Mouse (Mus musculus) left cerebral cortex, postnatal 14 days (tissue): ENCODE results near the gene Cacnb3. TPM values are rescaled to one million over a fixed set of nuclear protein-coding genes. Genes with fewer than 3 reads are reported as not detected.

Source experiments
- DNase-seq, 2 experiments: peaks; one replicate each; pipeline ENCODE4 v3.0.0; 2021 to 2022; ENCODE audit warnings: low spot score in 2 of 2, mixed read lengths in 1 of 2
- intact Hi-C: fragments of 180-260 bp; cut with DNase I; formaldehyde crosslinking; loops from one replicate; pipeline ENCODE4 v1.15.1; 2025
- total RNA-seq, 2 experiments: library from RNA; stranded (reverse); gene quantifications; 2 replicates each; pipeline ENCODE4 v1.2.3; 2021

Gene Cacnb3
- total RNA-seq, 2 experiments from 2014 or later: 217 to 244 TPM

DNA sequence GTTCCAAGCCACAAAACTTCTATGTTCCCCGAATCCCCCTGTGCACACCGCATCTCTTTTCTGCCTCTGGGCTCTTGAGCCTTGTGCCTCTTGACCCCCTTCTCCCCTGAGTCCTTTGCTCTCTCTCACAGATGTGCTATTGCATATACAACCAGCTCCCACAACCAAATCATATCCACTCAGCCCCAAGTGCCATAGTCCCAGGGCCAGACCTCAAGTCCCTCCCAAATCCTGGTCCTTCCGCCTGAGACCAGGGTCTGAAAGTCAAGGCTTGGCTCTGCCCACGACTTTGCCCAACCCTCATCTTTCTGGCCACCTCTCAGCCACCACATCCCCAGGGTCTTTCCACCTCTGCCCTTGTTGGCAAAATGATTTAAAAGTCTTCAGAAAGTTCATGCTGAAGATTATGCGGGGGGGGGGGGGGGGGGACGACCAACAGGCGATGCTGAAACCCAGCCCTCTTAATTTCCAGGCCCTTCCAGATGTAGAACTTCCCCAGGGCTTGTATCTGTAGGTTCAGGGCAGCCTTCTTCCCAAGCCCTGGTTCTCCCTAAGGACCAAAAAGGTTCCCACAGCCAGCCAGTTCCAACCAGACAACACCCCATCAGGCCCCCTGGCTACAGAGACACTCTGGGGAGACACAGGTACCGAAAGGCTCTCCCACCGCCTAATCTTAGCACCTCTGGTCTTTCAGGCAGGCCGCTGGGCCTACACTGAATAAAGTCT lies 22.4 kb upstream of the Cacnb3 start:
- no peak for DNase-seq
- intact Hi-C loops: no loop called here

DNA sequence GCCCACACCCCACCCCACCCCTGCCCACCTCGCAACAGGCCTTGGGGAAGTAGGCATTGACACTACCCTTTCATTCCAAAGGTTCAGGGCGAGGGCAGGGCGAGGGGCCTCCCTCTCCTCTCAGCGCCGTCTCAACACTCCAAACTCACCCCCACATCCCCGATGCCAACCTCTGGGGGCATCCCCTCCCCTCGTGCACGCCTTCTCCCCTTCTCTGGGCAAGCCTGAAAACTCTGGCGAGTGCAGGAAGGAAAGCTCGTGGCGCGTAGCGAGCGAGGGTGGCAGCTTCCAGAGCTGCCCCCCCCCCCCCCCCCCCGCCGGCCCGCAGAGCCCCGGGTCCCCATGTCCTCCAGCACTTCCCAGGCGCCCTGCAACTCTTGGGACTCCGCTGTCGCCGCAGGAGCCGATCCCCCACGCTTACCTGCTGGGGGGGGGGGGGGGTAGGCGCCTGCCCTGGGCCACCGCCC lies 21.8 kb upstream of the Cacnb3 start:
- intact Hi-C loops: no loop called here
- DNase-seq: no peak

DNA sequence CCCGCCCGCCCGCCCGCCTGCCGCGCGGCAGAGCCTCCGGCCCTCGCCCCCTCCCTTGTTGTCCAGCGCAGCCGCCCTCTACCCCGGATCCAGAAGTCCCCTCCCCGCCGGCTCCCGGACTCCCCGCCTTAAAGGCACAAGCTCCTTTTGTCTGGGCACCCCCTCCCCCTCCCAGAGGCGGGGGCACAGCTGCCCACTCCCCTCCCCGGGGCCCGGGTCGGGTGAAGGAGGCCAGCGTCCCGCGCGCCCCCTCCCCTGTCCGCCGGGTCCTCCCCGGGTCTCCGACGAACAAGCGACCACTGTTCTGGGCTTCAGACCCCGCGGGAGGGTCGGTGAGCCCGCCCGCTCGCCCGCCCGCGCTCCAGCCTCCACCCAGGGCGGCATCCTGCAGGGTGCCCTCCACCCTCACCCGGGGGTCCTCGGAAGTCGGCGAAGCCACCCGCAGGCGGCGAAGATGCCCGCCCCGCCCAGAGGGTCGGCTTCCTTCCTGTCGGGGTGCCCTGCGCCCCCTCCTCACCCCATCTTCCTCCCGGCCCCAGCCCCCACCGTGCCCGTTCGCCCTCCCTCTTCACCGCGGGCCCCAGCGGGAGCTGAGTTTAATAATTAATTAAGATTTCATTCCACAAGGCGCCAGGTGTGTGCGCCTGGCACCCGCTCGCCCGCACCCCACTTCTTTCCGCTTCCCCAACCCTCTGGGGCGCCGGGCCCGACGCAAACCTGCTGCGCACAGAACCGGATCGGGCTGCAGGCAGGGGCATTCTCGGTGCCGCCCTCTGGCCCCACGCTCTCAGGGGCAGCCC lies 21.1 kb upstream of the Cacnb3 start, which contains the start of gene Adcy6:
Gene Adcy6 (minus strand): TSS at position 746 of the 800 bp plus-strand sequence.
- intact Hi-C loops: no loop called here
- DNase-seq: peak; percentile 73 to 74

DNA sequence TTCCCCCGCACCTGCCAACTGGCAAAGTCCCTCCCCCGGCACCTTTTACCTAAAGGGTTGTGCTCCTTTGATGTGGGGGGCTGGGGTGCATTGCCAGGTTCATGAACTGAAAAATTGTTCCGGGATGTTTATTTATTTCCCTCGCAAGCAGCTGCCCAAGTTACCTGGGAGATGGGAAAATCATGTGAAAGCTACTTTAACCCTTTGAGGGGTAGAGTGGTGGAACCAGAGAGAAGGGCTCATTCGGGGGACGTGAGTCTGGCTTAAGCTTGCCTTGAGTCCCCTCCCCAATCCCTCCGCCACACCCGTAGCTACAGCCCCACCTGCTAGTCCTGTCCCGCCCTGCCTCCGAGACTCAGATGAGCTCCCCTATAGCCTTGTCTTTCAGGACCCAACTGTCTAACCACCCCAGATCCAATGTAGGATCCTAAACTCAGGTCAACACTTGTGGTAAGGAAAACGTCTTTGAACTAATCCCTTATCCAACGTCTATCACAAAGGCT lies 20.5 kb upstream of the Cacnb3 start:
- DNase-seq: no peak
- intact Hi-C loops: no loop called here

DNA sequence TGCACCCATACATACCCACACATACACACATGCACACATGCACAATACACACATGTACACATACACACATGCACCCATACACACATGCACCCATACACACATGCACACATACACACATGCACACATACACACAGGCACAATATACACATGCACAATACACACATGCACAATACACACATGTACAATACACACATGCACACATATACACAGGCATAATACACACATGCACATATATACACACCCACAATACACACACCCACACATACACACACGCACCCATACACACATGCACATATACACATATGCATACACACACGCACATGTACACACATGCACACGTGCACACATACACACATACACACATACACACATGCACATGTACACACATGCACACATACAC lies 18.4 kb upstream of the Cacnb3 start:
- intact Hi-C loops: no loop called here

DNA sequence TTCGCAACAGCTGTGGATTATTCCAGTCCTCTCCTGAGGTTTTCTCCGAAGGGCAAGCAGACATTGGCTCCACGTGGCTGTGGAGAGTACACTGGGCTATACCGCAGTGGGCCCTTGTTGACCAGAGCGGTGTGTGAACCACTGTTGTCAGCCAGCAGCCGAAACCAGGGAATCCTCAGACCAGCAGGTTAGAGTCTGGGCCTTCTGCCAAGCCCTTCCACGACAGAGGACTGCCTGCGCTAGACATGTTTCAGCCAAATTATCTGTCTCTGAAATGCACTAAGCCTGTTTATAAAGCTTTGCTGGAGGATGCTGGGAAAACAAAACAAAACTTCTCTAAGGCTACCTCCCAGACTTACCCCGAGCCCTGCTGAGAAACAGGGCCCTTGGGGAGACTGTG lies 16.1 kb upstream of the Cacnb3 start:
- intact Hi-C loops: no loop called here

More for the DNA sequence above, 18.4 kb upstream of the Cacnb3 start:
- no peak for DNase-seq

DNA sequence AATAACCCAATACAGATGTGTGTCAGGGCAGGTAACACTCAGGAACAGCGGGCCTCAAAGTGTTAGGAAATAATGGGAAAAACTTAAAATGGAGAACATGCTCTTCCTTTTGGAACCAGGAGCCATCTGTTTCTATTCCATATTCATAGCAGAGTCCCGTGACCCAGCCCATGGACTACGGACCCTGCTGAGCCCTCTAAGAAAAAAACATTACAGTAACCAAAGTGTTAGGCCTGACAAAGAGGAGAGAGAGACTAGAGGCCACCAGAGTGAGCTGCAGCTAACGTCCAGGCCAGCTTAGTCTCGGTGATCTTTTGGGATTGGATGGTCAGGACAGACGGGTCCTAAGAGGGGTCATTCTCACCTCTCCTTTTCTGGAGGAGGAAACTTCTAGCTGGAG lies 15.7 kb upstream of the Cacnb3 start:
- intact Hi-C loops: no loop called here
- no peak for DNase-seq

More for the DNA sequence above, 16.1 kb upstream of the Cacnb3 start:
- DNase-seq: no peak

DNA sequence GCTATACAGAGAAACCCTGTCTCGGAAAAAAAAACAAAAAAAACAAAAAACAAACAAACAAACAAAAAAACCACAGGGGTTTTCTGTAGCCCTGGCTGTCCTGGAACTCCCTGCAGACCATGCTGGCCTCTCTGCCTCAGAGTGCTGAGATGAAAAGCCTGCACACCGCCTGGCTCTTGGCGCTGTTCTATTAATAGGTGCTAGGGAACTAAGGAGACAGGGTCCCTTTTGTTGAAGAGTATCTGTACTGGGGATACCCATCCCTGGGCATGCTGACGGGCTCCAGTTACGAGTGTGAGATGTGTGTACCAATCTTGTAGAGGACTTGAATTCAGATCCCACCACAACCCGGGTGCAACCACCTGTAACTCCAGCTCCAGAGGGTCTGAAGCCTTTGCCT lies 14.9 kb upstream of the Cacnb3 start:
- no peak for DNase-seq
- intact Hi-C loops: no loop called here

DNA sequence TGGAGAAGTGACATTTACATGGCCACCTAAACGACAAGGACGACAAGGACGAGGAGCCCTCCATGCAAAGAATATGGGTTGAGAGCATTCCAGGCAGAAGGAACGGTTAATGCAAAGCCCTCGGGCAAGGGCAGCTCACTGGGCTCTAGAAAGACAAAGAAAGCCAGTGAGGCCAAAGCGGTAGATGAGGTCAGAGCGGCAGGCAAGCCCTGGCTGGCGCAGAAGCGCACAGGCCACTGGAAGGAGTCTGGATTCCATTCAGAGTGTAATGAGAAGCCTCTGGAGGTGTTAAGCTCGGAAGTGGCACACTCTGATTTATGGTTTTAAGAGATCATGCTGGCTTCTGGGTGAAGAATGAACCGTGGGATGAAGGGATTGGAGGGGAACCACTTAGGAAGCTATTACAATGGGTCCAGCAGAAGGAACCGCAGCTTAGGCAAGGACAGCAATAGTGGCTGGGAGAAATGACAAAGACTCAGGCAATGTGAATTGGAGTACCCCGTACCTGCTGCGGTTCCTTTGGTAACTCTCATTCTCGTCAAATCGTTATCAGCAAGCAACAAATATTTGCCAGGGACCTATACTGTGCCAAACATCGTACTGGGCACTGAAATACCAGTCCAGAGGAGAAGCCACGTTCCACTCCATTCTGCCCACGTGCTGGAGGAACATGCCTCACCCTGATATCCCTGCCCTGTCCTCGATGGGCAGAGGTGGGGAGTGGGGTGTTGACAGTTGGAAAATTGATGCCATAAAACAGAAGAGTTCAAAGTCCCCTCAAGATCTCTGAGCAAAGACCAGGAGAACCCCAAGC lies 14.1 kb upstream of the Cacnb3 start:
- intact Hi-C loops: loop anchor here (1.0 kb wide), 1 partner anchor 36 kb away; no protein-coding TSS in a partner anchor
- no peak for DNase-seq

DNA sequence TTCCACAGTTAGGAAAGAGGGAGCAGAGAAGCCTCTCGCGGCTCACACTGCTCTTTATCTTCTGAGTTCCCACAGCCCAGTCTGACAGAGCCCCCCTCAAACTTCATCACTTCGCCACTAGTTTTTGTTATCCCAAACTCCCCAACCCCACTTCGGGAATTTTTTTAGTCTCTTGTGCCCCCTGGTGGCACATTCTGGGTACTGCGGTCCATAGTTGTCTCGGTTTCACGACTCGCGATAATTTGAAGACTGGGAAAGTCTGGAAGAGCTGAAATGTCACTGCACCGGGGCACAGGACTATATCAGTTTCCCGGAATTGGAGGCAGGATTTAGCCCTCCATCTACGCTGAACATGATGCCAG lies 13.5 kb upstream of the Cacnb3 start:
- peak; percentile 74 to 75 for DNase-seq
- intact Hi-C loops: loop anchor here (1.0 kb wide), 1 partner anchor 37 kb away; no protein-coding TSS in a partner anchor

DNA sequence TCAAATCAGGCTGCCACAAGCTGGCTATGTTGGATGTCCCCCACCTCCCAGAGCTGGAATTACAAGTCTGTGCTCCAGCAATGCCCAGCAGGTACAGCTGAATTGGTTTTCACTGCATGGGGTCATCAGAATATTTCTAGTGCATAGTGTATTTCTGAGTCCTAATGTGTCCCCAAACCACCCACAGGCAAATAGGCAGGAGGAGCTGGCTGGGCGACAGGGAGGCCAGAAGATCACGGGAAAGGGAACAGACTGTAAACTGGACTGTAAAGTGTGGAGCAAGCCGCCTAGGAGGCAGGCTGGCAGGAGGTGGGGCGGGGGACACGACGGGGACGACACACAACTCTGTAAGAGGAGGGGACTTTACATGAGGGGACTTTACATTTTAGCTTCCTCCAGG lies 8.4 kb upstream of the Cacnb3 start:
- intact Hi-C loops: no loop called here
- DNase-seq: no peak

DNA sequence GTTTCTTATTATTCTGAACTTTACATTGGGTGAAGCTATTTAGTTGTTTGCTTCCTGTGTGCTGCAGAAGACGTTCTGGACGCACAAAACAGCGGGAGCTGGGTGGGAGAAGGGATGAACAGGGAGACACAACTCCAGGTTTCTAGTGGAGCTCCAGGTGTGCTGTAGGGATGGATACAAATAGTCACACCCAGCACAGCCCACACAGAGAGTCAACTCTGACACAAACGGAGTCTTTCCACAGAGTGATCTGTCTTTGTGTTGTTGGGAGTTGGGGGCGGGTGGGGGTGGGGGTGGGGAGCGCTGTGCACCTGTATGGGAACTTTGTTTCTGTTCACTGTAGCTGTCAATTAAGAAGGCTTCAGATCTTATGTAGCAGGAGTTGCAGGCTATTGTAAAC lies 7.9 kb upstream of the Cacnb3 start:
- intact Hi-C loops: no loop called here
- DNase-seq: no peak

DNA sequence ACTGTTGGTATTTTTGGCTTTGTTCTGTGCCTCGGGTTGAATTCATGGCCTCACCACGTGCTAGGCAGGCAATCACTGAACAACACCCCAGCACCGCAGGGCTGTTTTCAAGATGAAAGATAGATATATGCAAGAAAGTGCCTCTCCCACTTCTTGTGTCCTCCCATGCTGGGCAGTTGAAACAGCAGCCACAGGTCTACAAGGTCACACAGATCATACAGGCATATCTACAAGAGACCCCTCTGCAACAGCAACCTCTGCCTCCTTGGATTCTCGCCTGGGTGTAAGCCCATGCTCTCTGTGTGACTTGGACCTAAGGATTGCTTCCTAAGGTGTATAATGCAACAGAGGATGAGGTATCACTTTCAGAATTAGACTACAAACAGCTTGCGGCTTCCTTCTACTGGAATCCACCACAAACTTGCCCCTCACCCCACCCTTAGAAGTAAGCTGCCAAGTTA lies 7.2 kb upstream of the Cacnb3 start:
- intact Hi-C loops: no loop called here
- DNase-seq: no peak

DNA sequence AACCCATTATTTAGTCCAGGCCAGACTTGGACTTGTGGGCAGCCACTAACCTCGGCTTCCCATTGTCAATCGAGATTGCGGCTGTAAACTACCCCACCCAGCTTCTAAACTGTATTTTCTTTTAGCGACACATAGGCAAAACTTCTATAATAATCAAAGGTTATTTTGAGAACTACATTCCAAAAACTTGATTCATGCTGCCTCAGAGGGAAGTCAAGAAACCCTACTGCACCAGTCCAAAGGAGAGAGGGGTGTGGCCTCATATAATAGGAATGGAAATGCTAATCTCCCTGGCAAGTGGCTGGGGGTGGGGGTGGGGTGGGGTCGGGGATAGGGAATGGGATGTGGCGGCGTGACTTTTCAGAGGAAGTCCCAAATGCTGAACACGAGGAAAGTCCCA lies 4.6 kb upstream of the Cacnb3 start:
- no peak for DNase-seq
- intact Hi-C loops: no loop called here

DNA sequence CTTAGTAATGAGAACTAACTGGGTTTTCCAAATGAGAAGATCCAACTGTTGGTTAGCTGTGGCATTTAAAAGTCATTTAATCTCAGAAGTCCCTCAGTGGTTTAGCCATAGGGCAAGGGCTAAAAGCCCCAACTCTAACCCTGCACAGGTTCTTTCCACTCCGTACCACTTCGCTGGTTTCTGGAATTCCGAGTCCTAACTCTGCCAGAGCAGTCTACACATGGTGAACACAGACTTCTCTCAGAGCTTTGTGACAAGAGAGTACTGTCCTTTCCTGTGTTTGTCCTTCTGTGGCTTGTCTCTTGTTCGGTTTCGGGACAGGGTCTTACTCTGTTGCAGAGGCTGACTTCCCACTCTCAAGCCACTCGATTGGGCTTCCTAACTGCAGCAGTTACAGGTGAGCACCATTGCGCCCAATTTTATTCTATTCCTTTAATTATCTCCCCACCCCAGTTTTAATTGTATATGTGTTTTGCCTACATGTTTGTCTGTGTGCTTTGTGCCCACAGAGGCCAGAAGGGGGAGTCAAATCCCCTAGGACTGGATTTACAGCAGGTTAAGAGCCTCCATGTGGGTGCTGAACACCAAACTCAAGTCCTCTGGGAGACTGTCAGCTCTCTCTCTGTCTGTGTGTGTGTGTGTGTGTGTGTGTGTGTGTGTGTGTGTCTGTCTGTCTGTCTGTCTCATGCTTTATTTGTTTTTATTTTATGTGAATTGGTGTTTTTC lies 4.0 kb upstream of the Cacnb3 start:
- intact Hi-C loops: no loop called here
- DNase-seq: no peak

DNA sequence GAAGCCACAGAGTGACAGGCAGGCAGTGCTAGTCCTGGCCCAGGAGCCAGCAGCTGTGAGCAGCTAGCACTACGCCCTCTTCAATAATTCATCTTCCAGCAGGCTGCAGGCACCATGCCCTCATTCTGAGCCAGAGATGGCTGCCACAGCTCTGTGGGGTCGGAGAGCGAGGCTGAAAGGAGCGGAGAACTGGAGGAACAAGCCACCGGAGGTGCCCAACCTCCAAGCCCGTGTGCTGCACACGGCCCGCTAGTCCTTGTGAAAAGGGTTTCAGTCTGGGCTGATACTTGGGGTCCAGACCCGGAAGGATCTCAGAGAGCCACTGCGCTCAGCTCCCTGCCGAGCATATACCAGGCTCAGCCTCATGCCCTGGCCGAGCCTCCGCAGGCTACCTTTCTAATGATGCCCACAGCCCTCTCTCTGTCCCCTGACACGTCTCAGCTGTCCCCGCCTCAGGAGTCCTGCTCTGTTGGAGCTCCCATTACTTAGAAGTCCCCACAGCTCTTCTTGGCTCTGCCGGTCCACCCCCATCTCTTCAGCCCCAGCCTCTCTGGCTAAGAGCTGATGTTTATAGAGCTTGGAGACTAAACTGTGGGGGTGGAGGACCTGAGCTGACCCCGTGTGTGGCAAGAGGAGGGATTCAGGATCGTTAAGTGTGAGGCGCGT lies 1.9 kb upstream of the Cacnb3 start:
- intact Hi-C loops: no loop called here
- no peak for DNase-seq

DNA sequence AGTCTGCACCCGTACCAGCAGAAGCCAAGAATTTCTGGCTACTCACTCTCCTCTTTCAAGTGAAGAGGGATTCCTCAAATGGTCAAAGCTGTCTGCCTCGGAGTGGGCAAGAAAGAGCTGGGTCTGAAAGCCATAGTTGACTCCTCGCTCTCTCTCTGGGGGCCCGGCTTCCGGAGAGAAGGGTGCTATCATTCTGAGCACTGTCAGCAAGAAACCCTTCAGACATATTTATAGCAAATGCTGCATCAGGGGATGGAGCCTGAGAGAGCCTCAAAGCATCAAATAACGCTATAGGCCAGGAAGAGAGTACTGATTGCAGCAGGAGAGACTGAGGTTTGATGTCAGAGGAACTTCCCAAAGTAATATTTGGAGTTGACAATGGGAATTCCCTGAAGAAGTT lies 1.2 kb upstream of the Cacnb3 start:
- DNase-seq: no peak
- intact Hi-C loops: no loop called here

DNA sequence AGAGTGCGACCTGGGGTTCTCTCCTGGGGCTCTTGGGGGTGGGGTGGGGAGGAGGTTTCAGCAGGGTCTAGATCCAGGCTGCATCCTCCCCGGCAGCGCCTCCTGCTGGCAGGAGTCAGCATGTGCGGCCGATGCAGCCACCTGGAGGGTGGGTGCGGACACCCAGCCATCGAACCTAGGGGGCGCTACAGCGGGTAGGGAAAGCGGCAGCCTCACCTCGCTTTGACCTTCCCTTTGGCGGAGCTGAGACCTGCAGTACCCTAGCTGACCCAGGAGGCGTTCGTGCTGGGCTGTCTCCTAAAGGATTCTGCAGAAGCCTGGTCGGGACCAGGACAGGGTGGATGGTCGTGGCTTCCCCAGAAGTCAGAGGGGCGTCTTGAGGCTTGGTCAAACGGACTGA lies 853 bp downstream of the Cacnb3 start:
- intact Hi-C loops: no loop called here

More for the DNA sequence above, 853 bp downstream of the Cacnb3 start:
- DNase-seq: peak; percentile 59 to 79
